Mouse (Mus musculus) testis, postnatal 14 days (tissue): ENCODE results near the gene Fasl.
A peak's percentile ranks its signal among the peaks of the same experiment; 100 is the strongest.

ENCODE experiments used
- DNase-seq: peaks from one replicate; pipeline ENCODE4 v3.0.0; 2021; ENCODE audit warnings: low spot score

Fasl gene

DNA sequence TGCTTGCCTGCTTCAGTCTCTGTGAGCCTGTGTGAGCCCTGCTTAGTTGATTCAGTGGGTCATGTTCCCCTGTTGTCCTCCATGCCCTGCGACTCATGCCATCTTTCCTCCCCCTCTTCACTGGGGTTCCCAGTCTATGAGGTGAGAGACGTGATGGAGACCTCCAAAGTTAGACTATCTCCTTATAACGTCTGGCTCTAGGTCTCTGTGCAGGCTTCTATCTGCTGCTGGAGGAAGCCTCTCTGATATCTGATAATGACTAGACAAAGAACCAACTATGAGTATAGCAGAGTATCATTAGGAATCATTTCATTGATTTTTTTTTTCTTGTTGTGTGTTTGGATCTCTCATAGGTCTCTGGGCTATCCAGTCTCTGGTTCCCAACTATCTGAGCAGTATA, 31.7 kb downstream of the Fasl start:
- DNase-seq = no peak

DNA sequence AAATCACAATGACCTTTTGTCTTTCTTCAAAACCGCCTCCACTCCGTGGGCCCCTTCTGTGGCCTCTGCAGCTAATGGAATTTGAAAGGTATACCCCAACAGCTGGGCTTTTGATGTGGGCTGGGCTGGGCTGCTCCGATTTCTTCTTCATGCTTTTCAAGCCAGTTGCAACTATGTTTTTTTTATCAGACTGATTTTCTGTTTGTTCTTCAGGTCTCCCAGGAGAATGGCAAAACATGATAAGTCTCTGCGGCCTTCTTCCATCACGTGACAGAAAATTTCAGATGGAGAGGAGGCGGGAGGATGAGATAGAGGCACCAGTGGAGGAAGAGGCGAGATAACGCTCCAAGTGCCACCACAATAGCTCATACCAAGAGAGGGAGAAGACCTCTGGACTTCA, 37.0 kb downstream of the Fasl start:
- peak; percentile 36 for DNase-seq

DNA sequence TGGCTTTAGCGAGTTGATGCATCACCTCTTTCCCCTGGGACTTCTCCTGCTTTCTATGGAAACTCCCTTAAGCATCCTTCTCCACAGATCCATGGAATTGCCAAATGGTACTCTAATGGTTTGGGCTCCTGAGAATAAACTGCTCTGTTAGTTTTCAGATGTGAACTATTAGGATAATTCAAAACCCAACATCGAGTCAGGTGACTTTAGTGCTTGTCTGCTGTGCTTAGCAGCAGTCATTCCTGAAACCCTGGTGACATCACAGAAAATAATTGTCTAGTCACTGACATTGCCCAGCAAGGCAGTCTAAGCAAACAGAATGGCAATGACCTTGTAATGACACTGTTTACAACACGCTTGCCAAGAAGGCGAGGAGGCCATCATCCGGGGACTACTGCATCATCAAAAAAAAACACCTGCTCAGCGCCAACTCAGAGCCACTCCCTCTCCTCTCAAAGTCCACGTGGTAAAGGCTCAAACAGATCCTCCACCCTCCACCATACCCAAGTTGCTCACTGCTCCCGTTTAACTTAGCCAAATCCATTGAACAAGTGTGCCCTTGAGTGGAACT, 37.7 kb downstream of the Fasl start:
- DNase-seq = no peak

DNA sequence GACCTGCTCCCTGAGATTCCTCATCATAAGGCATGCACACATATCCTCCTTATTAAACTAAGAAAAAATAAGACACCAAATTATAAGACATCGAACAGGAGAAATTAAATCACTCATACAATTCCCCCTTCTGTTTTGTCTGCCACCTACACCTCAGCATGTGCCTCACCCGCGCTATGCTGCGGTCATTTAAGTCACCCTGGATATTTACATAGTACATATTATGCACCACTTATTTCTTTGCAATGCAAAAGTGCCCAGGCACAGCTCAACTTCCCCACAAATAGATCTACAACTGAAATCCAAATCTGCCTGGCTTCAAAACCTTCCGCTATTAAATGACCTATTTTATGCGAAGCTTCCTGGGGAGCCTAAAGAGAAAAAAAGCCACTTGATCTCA, 39.6 kb downstream of the Fasl start:
- no peak for DNase-seq

DNA sequence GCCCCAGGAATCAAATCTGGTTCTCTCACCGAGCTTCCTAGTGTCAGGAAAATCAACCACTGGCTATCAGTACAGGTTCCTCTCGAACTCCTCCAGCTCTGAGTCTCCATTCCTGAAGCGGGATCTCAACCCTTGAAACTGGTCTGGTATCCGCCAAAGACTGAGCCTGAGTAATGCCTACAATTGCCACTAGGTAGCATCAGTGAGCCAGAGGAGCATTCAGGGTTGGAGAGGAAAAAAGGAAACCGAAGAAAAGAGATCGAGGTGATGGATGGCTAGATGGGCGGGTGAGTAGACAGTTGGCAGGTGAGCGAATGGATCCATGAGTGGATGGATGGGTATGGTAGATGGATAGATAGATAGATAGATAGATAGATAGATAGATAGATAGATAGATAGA, 40.2 kb downstream of the Fasl start:
- no peak for DNase-seq

DNA sequence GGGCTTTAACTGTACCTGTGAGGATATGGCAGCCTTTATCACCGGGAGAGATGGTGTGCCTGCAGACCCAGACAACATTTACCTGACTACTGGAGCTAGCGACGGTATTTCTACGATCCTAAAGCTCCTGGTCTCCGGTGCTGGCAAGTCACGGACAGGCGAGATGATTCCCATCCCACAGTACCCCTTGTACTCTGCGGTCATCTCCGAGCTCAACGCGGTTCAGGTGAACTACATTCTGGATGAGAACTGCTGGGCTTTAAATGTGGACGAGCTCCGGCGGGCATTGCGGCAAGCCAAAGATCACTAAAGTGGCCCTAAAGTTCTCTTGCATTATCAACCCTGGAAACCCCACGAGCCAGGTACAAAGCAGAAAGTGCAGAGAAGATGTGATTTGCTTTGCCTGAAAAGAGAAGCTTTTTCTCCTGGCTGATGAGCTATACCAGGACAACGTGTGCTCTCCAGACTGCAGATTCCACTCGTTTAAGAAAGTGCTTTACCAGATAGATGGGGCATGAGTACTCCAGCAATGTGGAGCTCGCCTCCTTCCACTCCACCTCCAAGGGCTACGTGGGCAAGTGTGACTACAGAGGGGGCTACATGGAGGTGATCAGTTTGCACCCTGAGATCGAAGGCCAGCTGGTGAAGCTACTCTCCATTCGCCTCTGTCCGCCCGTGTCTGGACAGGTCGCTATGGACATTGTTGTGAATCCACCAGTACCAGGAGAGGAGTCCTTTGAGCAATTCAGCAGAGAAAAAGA, 41.6 kb downstream of the Fasl start:
- DNase-seq = no peak

DNA sequence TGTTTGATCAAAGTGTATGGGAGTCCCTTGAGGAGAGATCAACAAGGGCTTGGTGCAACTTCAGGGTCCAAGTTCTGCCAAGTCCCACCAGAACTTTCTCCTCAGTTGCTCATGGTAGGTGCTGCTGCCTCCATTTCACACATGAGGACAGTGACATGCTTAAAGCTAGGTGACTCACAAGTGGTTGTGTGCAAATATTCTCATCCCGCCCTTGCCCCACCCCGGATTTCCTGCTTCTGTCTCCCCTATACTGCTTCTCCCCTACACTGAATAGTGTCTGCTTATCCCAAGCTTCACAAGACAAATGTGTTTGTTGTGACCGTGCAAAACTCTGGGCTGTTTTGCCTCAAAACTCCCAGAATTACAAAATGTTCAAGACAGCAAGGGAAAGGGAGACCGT, 43.4 kb downstream of the Fasl start:
- DNase-seq = no peak

DNA sequence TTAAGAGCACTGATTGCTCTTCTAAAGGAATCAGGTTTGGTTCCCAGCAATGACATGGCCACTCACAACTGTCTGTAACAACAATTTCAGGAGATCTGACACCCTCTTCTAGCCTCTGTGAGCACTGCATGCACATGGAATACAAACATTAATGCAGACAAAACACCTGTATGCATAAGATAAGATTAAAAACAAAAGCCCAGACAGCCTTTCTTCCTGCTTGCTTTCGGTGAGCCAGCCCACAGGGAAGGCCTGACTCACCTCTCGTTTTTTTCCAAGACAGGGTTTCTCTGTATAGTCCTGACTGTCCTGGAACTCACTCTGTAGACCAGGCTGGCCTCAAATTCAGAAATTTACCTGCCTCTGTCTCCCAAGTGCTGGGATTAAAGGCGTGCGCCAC, 44.1 kb downstream of the Fasl start:
- no peak for DNase-seq

DNA sequence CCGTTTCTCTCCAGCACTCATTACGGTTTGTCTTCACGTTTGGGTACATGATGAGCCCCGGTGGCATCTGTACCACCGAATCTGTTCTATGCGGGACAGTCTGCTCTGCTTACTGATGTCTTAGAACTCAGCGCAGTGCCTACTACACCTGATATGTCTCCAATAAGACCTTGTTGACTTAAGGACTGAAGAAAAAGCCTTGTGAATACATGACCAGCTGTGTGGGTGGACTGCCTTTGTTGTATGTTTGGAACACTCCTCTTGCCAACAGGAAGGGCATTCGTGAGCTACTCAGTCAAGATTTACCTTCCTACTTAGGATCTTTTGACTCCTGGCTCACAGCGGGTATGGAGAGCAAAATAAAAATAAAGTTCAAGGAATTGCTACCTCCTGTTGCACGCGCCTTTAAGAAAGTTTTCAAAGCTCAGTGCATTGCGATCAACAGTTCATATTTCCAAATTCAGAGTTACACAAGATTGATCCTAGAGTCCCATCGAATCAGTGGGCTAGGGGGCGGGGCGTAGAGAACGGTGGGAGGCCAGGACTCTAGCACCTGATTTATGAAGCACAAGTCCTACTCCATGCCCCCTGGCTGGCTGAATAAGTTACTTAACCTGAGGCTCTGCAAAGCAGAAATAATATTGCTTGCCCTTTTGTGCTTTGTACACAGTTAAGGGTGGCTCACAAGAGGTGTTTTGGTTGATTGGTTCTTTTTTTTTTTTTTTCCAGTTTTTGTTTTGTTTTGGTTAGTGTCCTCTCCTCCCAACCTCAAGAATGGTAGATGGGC, 45.6 kb downstream of the Fasl start:
- no peak for DNase-seq

DNA sequence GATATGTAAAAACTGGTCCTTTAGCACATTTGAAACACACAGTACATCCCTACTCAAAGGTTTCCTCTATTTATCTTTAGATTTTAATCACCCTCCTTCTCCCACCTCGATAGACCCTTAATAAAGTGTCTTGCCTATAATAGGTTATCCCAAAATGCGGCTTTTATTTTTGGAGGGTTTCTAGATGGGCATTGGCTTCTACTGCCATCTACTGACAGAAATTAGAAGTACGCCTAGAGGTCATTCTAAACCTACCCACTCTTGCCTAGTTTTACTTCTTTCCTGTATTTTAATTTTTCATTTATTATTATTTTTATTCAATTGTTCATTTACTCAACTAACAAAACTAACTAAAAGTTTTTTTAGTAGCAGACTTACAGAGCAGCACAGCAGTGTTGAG, 51.4 kb downstream of the Fasl start:
- DNase-seq = no peak

DNA sequence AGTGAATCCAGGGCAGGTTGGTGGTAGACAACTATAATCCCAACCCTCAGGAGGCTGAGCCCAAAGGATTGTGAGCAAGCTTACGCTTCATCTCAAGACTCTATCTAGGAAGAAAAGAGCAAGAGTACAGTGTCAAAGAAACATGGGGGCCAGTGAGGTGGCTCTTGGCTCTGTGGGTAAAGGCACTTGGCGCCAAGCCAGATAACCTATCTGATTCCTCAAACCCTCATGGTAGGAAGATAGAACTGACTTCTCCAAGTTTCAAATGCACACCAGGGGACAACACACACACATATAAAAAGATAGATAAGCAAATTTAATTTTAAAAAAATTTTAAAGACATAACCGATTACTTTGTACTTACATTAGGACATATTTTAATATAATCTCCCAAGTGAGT, 52.0 kb downstream of the Fasl start:
- no peak for DNase-seq

DNA sequence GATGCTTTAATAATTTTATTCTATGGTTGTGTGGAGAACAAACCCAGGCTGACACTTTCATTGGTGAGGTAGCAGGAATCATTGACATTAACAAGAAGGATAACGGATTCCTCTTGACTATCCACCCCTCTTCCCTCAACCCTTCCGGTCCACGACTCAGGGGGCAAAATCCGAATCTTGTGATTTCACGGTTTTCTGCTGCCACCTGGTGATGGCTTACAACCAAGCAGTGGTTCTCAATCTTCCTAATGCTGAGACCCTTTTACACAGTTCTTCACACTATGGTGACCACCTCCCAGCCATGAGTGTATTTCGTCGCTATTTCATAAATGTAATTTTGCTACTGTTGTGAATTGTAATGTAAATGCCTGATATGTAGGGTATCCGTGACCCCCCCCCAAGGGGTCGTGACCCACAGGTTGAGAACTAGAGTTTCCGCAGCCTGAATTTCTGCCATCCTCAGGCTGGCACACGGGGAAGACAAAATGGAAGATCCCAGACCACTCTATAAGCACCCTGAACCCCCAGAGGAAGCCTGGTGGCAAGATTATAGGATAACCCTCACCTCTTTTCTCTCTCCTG, 52.7 kb downstream of the Fasl start:
- DNase-seq = no peak

DNA sequence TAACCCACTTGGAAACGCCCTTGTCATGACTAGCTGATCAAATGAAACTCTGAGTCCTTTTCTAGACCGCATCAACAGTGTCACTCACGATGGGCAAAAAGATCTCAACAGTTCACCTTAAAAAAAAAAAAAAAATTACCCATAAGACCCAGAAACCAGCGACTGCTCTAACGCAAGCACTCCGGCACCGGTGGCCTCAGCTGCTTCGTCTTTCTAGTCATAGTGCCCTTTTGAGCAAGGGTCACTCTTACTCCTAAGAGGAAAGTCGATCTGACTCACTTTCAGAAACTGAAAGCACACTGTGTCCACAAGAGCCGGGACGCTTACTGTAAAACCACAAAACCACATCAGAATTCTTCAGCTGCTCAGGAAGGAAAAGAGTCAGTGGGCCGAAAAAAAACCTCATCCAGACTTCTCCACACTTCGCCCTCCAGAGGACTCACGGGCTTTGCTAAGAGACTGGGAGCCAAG, 53.5 kb downstream of the Fasl start:
- DNase-seq = no peak

DNA sequence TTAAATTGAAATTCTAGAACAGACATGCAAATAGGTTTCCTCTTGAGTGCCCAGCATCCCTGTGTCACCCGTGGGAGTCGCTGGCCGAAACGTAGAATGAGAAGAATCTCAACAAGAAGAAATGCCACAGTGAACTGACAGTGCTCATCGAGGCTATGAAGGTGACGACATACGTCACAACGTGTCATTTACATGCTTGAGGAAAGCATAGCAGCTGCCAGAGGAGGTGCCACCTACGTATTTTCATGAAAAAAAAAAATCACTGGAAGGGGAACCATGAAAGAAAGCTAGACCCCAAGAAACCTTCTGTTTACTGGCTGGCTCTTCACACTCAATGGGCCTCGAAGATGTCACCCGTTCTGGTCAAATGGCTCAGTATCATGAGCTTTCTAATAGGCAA, 54.0 kb downstream of the Fasl start:
- DNase-seq = no peak
